Mouse (Mus musculus) C2C12 (cell line): ENCODE measurements at regions not wholly inside any gene's neighbourhood (a gene's known extent, or its start where the extent isn't known, plus 50 kb on each side); places are given as distances from the start of the nearest gene placed in this dataset.

Experiments used
- H3K27me3 ChIP-seq: one replicate; pipeline ENCODE4 v1.6.1; 2011; ENCODE audit not compliant: control insufficient read depth, insufficient read depth, insufficient read length
- H3K36me3 ChIP-seq: one replicate; pipeline ENCODE4 v1.6.1; 2011; ENCODE audit not compliant: control insufficient read depth, insufficient read depth
- H3K4me3 ChIP-seq: one replicate; pipeline ENCODE4 v1.5.1; 2011; ENCODE audit warnings: mild to moderate bottlenecking, control low read depth; ENCODE audit not compliant: poor library complexity, insufficient read depth, severe bottlenecking
- H3K79me2 ChIP-seq: one replicate; pipeline ENCODE4 v1.6.1; 2011; ENCODE audit not compliant: control insufficient read depth, insufficient read depth
- H3K79me3 ChIP-seq: one replicate; pipeline ENCODE4 v1.6.1; 2011; ENCODE audit warnings: low read depth, control low read depth
- H3ac ChIP-seq: one replicate; pipeline ENCODE3; 2011; ENCODE audit warnings: low read depth; ENCODE audit not compliant: control insufficient read depth, insufficient read length
- CEBPB ChIP-seq: IDR thresholded peaks from one replicate; pipeline ENCODE4 v1.6.1; 2011; ENCODE audit warnings: low read depth, mild to moderate bottlenecking, control low read depth, moderate library complexity
- CTCF ChIP-seq: IDR thresholded peaks from one replicate; pipeline ENCODE4 v1.5.1; 2011; ENCODE audit not compliant: control insufficient read depth, insufficient read depth, insufficient read length
- FOSL1 ChIP-seq: IDR thresholded peaks from one replicate; pipeline ENCODE4 v1.8.0; 2011; ENCODE audit warnings: mild to moderate bottlenecking, low read length; ENCODE audit not compliant: poor library complexity, insufficient read depth, severe bottlenecking
- MAX ChIP-seq: IDR thresholded peaks from one replicate; pipeline ENCODE4 v1.6.1; 2011; ENCODE audit warnings: mild to moderate bottlenecking, control low read depth
- MYOD1 ChIP-seq: IDR thresholded peaks from one replicate; pipeline ENCODE4 v1.6.1; 2011; ENCODE audit warnings: low read depth; ENCODE audit not compliant: control insufficient read depth, insufficient read length
- MYOG ChIP-seq: IDR thresholded peaks from one replicate; pipeline ENCODE4 v1.6.1; 2011; ENCODE audit not compliant: control insufficient read depth, insufficient read length; ENCODE audit errors: extremely low read depth
- USF1 ChIP-seq: IDR thresholded peaks from one replicate; pipeline ENCODE4 v1.6.1; 2011; ENCODE audit warnings: low read depth, mild to moderate bottlenecking, control low read depth, moderate library complexity

DNA sequence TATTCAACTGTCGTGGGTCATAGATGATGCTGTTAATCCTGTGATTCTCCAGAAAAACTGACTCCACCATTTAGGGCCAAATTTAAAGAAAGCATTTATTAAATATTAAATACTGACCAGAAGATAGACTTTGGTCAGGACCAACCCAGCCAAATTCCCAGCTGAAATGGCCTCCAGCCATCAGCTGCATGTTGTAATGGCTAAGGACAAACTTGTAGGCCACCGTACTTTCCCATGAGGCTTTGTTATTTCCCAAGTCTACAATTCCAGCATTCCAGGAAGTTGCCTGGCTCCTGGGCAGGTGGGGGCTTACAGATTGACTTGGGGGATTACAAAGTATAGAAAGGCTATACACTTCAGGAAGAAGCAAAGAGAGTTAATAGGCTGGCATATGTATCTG lies 272.5 kb upstream of the Fn1 start:
- Histone ChIP-seq H3K79me3 (no peaks in the 10 kb centered on the region), H3K27me3 (no peaks in the 10 kb centered on the region), H3ac (no peak overlapping the region), H3K4me3 (no peak overlapping the region), H3K36me3 (no peaks in the 10 kb centered on the region), H3K79me2 (no peaks in the 10 kb centered on the region)
- no peak for TF ChIP-seq FOSL1
- no peak for TF ChIP-seq CTCF
- no peak for TF ChIP-seq MYOD1
- no peak for TF ChIP-seq USF1
- no peak for TF ChIP-seq CEBPB
- no peak for TF ChIP-seq MAX
- TF ChIP-seq MYOG: no peak

DNA sequence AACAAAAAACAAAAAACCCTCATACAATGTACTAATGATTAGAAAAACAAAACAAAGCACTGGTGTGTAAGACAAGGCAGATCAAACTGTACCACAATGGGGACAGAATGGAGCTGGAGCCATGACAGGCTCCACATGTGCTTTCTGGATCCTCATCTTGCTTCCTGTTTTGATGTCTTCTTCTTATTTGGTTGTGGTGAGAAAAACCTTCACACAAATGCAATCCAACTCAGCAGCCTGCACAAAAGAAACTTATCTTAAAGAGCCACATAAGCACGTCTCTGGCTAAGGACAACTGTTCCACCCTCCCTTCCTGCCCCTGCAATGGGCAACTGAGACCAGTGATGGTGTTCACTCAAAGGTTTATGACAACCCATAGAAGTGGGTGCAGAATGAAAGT lies 271.9 kb upstream of the Fn1 start:
- Histone ChIP-seq H3ac (no peak overlapping the region), H3K79me2 (no peaks in the 10 kb centered on the region), H3K79me3 (no peaks in the 10 kb centered on the region), H3K36me3 (no peaks in the 10 kb centered on the region), H3K27me3 (no peaks in the 10 kb centered on the region), H3K4me3 (no peak overlapping the region)
- TF ChIP-seq FOSL1: no peak
- no peak for TF ChIP-seq CEBPB
- TF ChIP-seq MYOD1: no peak
- TF ChIP-seq MAX: no peak
- no peak for TF ChIP-seq USF1
- TF ChIP-seq MYOG: no peak
- no peak for TF ChIP-seq CTCF

DNA sequence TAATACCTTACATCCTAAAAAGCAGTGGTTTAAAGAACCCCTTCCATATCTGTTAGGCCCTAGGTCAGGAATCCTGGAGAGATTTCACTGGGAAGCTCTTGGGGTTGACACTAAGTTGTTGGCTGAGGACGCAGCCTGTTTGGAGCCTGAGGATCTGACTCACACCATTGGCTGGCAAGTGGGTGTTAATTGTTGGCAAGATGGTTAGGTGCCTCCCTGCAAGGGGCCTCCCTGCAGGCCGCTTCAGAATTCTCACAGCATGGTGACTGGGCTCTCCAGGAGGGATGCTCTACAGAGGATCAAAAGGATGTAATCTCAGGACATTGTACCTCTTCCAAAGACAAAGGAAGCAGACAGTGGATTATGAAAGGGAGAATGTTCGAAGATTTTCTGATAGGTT lies 270.7 kb upstream of the Fn1 start:
- TF ChIP-seq USF1 (no peak), MYOG (no peak), MYOD1 (no peak), MAX (no peak), CEBPB (no peak), CTCF (no peak), FOSL1 (no peak)
- no peak overlapping the region for H3ac ChIP-seq
- no peaks in the 10 kb centered on the region for H3K79me3 ChIP-seq
- no peak overlapping the region for H3K4me3 ChIP-seq
- H3K27me3 ChIP-seq: no peaks in the 10 kb centered on the region
- no peaks in the 10 kb centered on the region for H3K36me3 ChIP-seq
- no peaks in the 10 kb centered on the region for H3K79me2 ChIP-seq

- Histone ChIP-seq H3K79me2 (no peaks in the 10 kb centered on the region), H3K36me3 (no peaks in the 10 kb centered on the region), H3K4me3 (no peak overlapping the region), H3ac (no peak overlapping the region), H3K79me3 (no peaks in the 10 kb centered on the region), H3K27me3 (no peaks in the 10 kb centered on the region)
- no peak for TF ChIP-seq CEBPB
- TF ChIP-seq MAX: no peak
- no peak for TF ChIP-seq MYOG
- no peak for TF ChIP-seq MYOD1
- TF ChIP-seq CTCF: no peak
Observed at GRCm38 (mm10) chr1:71921456-71921855, 268.5 kb upstream of the Fn1 start.

DNA sequence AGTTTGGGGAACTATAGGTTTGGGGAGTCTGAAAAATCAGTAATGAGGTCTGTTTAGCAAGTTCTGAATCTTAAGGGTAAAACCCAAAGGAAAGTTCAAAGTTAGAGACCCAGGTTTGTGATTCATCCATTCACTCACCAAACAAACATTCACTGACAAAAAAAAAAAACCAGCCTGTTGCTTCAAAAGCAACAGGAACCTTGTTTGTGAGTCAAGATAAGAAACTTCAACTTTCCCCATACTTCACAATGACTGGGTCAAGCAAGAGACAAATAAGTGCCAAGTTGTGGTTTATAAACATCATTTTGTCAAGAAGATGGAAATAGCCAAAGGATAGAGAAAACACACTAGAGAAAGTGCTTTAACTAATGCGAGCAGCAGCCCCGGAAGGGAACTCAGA lies 266.9 kb upstream of the Fn1 start:
- Histone ChIP-seq H3K79me3 (no peaks in the 10 kb centered on the region), H3K79me2 (no peaks in the 10 kb centered on the region), H3K4me3 (no peak overlapping the region), H3K36me3 (no peaks in the 10 kb centered on the region), H3K27me3 (no peaks in the 10 kb centered on the region), H3ac (no peak overlapping the region)
- TF ChIP-seq CTCF: no peak
- no peak for TF ChIP-seq MYOD1
- no peak for TF ChIP-seq USF1
- TF ChIP-seq CEBPB: no peak
- TF ChIP-seq MAX: no peak
- TF ChIP-seq MYOG: no peak
- TF ChIP-seq FOSL1: no peak

DNA sequence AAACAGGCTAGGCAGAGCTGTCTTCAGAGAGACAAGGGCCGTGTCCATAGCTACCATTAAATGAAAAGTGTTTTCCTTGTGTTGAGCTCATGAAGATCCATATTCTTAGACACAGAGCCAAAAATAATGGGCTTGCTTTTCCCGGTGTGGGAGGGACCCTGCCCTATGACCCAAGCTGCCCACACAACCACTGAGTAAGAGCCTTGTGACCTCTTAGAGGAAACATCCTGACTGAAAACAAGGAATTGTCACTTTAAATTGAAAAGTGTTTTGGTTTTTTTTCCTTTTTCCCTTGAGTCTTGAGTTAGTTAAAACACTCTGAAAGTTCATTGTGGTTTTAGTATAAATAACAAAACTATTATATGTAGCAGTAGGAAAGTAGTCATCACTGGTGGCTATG lies 264.0 kb upstream of the Fn1 start:
- Histone ChIP-seq H3K79me3 (no peaks in the 10 kb centered on the region), H3K27me3 (no peaks in the 10 kb centered on the region), H3K4me3 (no peak overlapping the region), H3ac (no peak overlapping the region), H3K36me3 (no peaks in the 10 kb centered on the region), H3K79me2 (no peaks in the 10 kb centered on the region)
- no peak for TF ChIP-seq CTCF
- TF ChIP-seq MYOG: no peak
- TF ChIP-seq USF1: no peak
- no peak for TF ChIP-seq MAX
